Mouse (Mus musculus): ENCODE measurements around the gene Clip2. TPM values are rescaled to one million over a fixed set of nuclear protein-coding genes. Genes with fewer than 3 reads are reported as not detected.
A peak's percentile ranks its signal among the peaks of the same experiment; 100 is the strongest.

Gene Clip2
- polyA plus RNA-seq, 1 experiment: 43.4 TPM

GRCm38 (mm10) chr5:134525971-134526711 lies 26.1 kb downstream of the Clip2 start:
- Histone ChIP-seq H3K4me1 (ENCODE audit: control insufficient read depth, insufficient read depth, insufficient read length, low read length) (peaks cover 5% of the 10 kb centered on the region; the same call in 1 of the 2 replicates), H3K27ac (ENCODE audit: insufficient read depth, low read depth, low read length) (no peak overlapping the region), H3K27me3 (ENCODE audit: control insufficient read depth, insufficient read depth, low read length) (no peaks in the 10 kb centered on the region), H3K36me3 (ENCODE audit: control insufficient read depth, insufficient read depth, low read length) (peaks cover 41% of the 10 kb centered on the region), H3K4me3 (ENCODE audit: low read depth, low read length) (no peak overlapping the region)
- no peak for TF ChIP-seq POLR2A (IDR thresholded peaks at IDR 0.05; ENCODE audit: low read depth, low read length)
- TF ChIP-seq CTCF (IDR thresholded peaks at IDR 0.05; ENCODE audit: extremely low read depth, insufficient read length, insufficient replicate concordance, low read depth, low read length): peak; percentile 43; the same call in 1 of the 2 replicates
- 93% methylated on average over 15 of the region's 15 CpGs for WGBS

- TF ChIP-seq POLR2A (IDR thresholded peaks at IDR 0.05; ENCODE audit: low read depth, low read length) (no peak), CTCF (IDR thresholded peaks at IDR 0.05; ENCODE audit: extremely low read depth, insufficient read length, insufficient replicate concordance, low read depth, low read length) (no peak)
- H3K4me3 ChIP-seq (ENCODE audit: low read depth, low read length): no peak overlapping the region
- H3K4me1 ChIP-seq (ENCODE audit: control insufficient read depth, insufficient read depth, insufficient read length, low read length): peaks cover 5% of the 10 kb centered on the region; the same call in 1 of the 2 replicates
- 95% methylated on average over 5 of the region's 5 CpGs for WGBS
- H3K36me3 ChIP-seq (ENCODE audit: control insufficient read depth, insufficient read depth, low read length): peaks cover 50% of the 10 kb centered on the region
- H3K27ac ChIP-seq (ENCODE audit: insufficient read depth, low read depth, low read length): no peak overlapping the region
- H3K27me3 ChIP-seq (ENCODE audit: control insufficient read depth, insufficient read depth, low read length): no peaks in the 10 kb centered on the region
These were observed 28.5 kb downstream of the Clip2 start for GRCm38 (mm10) chr5:134523728-134524127.

GRCm38 (mm10) chr5:134522524-134522923 lies 29.7 kb downstream of the Clip2 start:
- H3K27ac ChIP-seq (ENCODE audit: insufficient read depth, low read depth, low read length): no peak overlapping the region
- H3K4me1 ChIP-seq (ENCODE audit: control insufficient read depth, insufficient read depth, insufficient read length, low read length): no peaks in the 10 kb centered on the region
- 93% methylated on average over 26 of the region's 26 CpGs for WGBS
- no peaks in the 10 kb centered on the region for H3K27me3 ChIP-seq (ENCODE audit: control insufficient read depth, insufficient read depth, low read length)
- no peak for TF ChIP-seq POLR2A (IDR thresholded peaks at IDR 0.05; ENCODE audit: low read depth, low read length)
- no peak for TF ChIP-seq CTCF (IDR thresholded peaks at IDR 0.05; ENCODE audit: extremely low read depth, insufficient read length, insufficient replicate concordance, low read depth, low read length)
- no peak overlapping the region for H3K4me3 ChIP-seq (ENCODE audit: low read depth, low read length)
- peaks cover 56% of the 10 kb centered on the region for H3K36me3 ChIP-seq (ENCODE audit: control insufficient read depth, insufficient read depth, low read length)

- H3K36me3 ChIP-seq (ENCODE audit: control insufficient read depth, insufficient read depth, low read length): peaks cover 61% of the 10 kb centered on the region
- 81% methylated on average over 7 of the region's 7 CpGs for WGBS
- TF ChIP-seq POLR2A (IDR thresholded peaks at IDR 0.05; ENCODE audit: low read depth, low read length): no peak
- no peak for TF ChIP-seq CTCF (IDR thresholded peaks at IDR 0.05; ENCODE audit: extremely low read depth, insufficient read length, insufficient replicate concordance, low read depth, low read length)
- no peaks in the 10 kb centered on the region for H3K27me3 ChIP-seq (ENCODE audit: control insufficient read depth, insufficient read depth, low read length)
- no peaks in the 10 kb centered on the region for H3K4me1 ChIP-seq (ENCODE audit: control insufficient read depth, insufficient read depth, insufficient read length, low read length)
- no peak overlapping the region for H3K27ac ChIP-seq (ENCODE audit: insufficient read depth, low read depth, low read length)
- H3K4me3 ChIP-seq (ENCODE audit: low read depth, low read length): no peak overlapping the region
These were observed 30.4 kb downstream of the Clip2 start for GRCm38 (mm10) chr5:134521806-134522205.

GRCm38 (mm10) chr5:134521131-134521530 lies 31.1 kb downstream of the Clip2 start:
- WGBS: 92% methylated on average over 2 of the region's 2 CpGs
- peaks cover 63% of the 10 kb centered on the region for H3K36me3 ChIP-seq (ENCODE audit: control insufficient read depth, insufficient read depth, low read length)
- H3K4me1 ChIP-seq (ENCODE audit: control insufficient read depth, insufficient read depth, insufficient read length, low read length): no peaks in the 10 kb centered on the region

GRCm38 (mm10) chr5:134520120-134520519 lies 32.1 kb downstream of the Clip2 start:
- 90% methylated on average over 4 of the region's 4 CpGs for WGBS
- H3K4me1 ChIP-seq (ENCODE audit: control insufficient read depth, insufficient read depth, insufficient read length, low read length): no peaks in the 10 kb centered on the region

More at GRCm38 (mm10) chr5:134521131-134521530, 31.1 kb downstream of the Clip2 start:
- no peak overlapping the region for H3K4me3 ChIP-seq (ENCODE audit: low read depth, low read length)
- no peak for TF ChIP-seq CTCF (IDR thresholded peaks at IDR 0.05; ENCODE audit: extremely low read depth, insufficient read length, insufficient replicate concordance, low read depth, low read length)
- no peak for TF ChIP-seq POLR2A (IDR thresholded peaks at IDR 0.05; ENCODE audit: low read depth, low read length)
- H3K27me3 ChIP-seq (ENCODE audit: control insufficient read depth, insufficient read depth, low read length): no peaks in the 10 kb centered on the region
- H3K27ac ChIP-seq (ENCODE audit: insufficient read depth, low read depth, low read length): no peak overlapping the region

GRCm38 (mm10) chr5:134519471-134519870 lies 32.8 kb downstream of the Clip2 start:
- Histone ChIP-seq H3K4me1 (ENCODE audit: control insufficient read depth, insufficient read depth, insufficient read length, low read length) (no peaks in the 10 kb centered on the region), H3K27ac (ENCODE audit: insufficient read depth, low read depth, low read length) (no peak overlapping the region), H3K27me3 (ENCODE audit: control insufficient read depth, insufficient read depth, low read length) (no peaks in the 10 kb centered on the region), H3K4me3 (ENCODE audit: low read depth, low read length) (no peak overlapping the region), H3K36me3 (ENCODE audit: control insufficient read depth, insufficient read depth, low read length) (peaks cover 67% of the 10 kb centered on the region)
- TF ChIP-seq POLR2A (IDR thresholded peaks at IDR 0.05; ENCODE audit: low read depth, low read length) (no peak), CTCF (IDR thresholded peaks at IDR 0.05; ENCODE audit: extremely low read depth, insufficient read length, insufficient replicate concordance, low read depth, low read length) (no peak)
- WGBS: 94% methylated on average over 5 of the region's 5 CpGs

More at GRCm38 (mm10) chr5:134520120-134520519, 32.1 kb downstream of the Clip2 start:
- H3K4me3 ChIP-seq (ENCODE audit: low read depth, low read length): no peak overlapping the region
- H3K27me3 ChIP-seq (ENCODE audit: control insufficient read depth, insufficient read depth, low read length): no peaks in the 10 kb centered on the region
- no peak for TF ChIP-seq POLR2A (IDR thresholded peaks at IDR 0.05; ENCODE audit: low read depth, low read length)
- TF ChIP-seq CTCF (IDR thresholded peaks at IDR 0.05; ENCODE audit: extremely low read depth, insufficient read length, insufficient replicate concordance, low read depth, low read length): no peak
- H3K27ac ChIP-seq (ENCODE audit: insufficient read depth, low read depth, low read length): no peak overlapping the region
- H3K36me3 ChIP-seq (ENCODE audit: control insufficient read depth, insufficient read depth, low read length): peaks cover 66% of the 10 kb centered on the region
